Mouse (Mus musculus) lung, adult 2 months (tissue): ENCODE measurements around the gene Tiam1.

ENCODE experiments used
- CTCF ChIP-seq: fragments of 200-500 bp; IDR thresholded peaks from 2 replicates; pipeline ENCODE4 v1.5.1; 2011; ENCODE audit warnings: mild to moderate bottlenecking, low read length, control low read depth; ENCODE audit not compliant: insufficient read depth
- POLR2A ChIP-seq: fragments of 200-500 bp; IDR thresholded peaks from 2 replicates; pipeline ENCODE4 v1.6.1; 2011; ENCODE audit warnings: low read depth, mild to moderate bottlenecking, control low read depth, low read length, borderline replicate concordance; ENCODE audit errors: extremely low read depth

- no peak for TF ChIP-seq POLR2A
- TF ChIP-seq CTCF: no peak
Measured at GRCm38 (mm10) chr16:89928611-89929010, 215.0 kb downstream of the Tiam1 start.
